Mouse (Mus musculus) limb, embryonic 14.5 days (tissue): ENCODE data around the gene Tead4. TPM values are rescaled to one million over a fixed set of nuclear protein-coding genes. Genes with fewer than 3 reads are reported as not detected.

Source experiments
- ATAC-seq: fragments of 200-750 bp; cut with Nextera tagmentation; 2 replicates; pipeline ENCODE4 v1.8.0; 2017; ENCODE audit warnings: low read depth, moderate number of reproducible peaks, moderate TSS enrichment; ENCODE audit not compliant: low FRiP score
- DNase-seq: peaks from one replicate; pipeline ENCODE4 v3.0.0-alpha.2; 2015; ENCODE audit warnings: low spot score
- H3K27ac ChIP-seq: fragments of 300-500 bp; sonication (generic); replicated peaks from 2 replicates; pipeline ENCODE4 v1.5.1; 2014; ENCODE audit warnings: low read depth, mild to moderate bottlenecking, low read length, moderate library complexity, mixed read lengths
- H3K27me3 ChIP-seq: fragments of 300-500 bp; sonication (generic); 2 replicates; pipeline ENCODE4 v1.6.1; 2014; ENCODE audit warnings: low read length, mixed read lengths; ENCODE audit not compliant: control insufficient read depth, insufficient read depth
- H3K36me3 ChIP-seq: fragments of 300-500 bp; sonication (generic); 2 replicates; pipeline ENCODE4 v1.6.1; 2014; ENCODE audit warnings: mild to moderate bottlenecking, low read length, moderate library complexity, mixed read lengths; ENCODE audit not compliant: control insufficient read depth, insufficient read depth
- H3K4me1 ChIP-seq: fragments of 300-500 bp; sonication (generic); 2 replicates; pipeline ENCODE4 v1.6.1; 2014; ENCODE audit warnings: antibody characterized with exemption, low read length, mixed read lengths; ENCODE audit not compliant: control insufficient read depth, insufficient read depth
- H3K4me2 ChIP-seq: fragments of 300-500 bp; sonication (generic); replicated peaks from 2 replicates; pipeline ENCODE4 v1.6.1; 2014; ENCODE audit warnings: low read depth, mild to moderate bottlenecking, low read length, moderate library complexity; ENCODE audit not compliant: severe bottlenecking
- H3K4me3 ChIP-seq: fragments of 300-500 bp; sonication (generic); replicated peaks from 2 replicates; pipeline ENCODE4 v1.5.1; 2014; ENCODE audit warnings: low read length
- H3K9ac ChIP-seq: fragments of 300-500 bp; sonication (generic); 2 replicates; pipeline ENCODE4 v1.6.1; 2014; ENCODE audit warnings: mild to moderate bottlenecking, low read depth, low read length, moderate library complexity; ENCODE audit not compliant: severe bottlenecking
- H3K9me3 ChIP-seq: fragments of 300-500 bp; sonication (generic); 2 replicates; pipeline ENCODE4 v1.6.1; 2016; ENCODE audit warnings: low read length; ENCODE audit not compliant: control insufficient read depth
- POLR2A ChIP-seq: fragments of 200-500 bp; IDR thresholded peaks from 2 replicates; pipeline ENCODE4 v1.8.0; 2012; ENCODE audit warnings: inconsistent platforms, mild to moderate bottlenecking, moderate library complexity, borderline replicate concordance; ENCODE audit not compliant: insufficient read depth, insufficient read length; ENCODE audit errors: extremely low read depth
- WGBS: fragments of 180-500 bp; shearing (Covaris S2); extraction: QIAGEN DNeasy Blood & Tissue Kit; methylation state at CpG from one replicate; pipeline ENCODE4 v1.1.7; 2014; 5-methylcytosine and 5-hydroxymethylcytosine counted together
- polyA plus RNA-seq, 2 experiments: library from polyadenylated mRNA; depleted of rRNA in 1 of 2; stranded (reverse) in 1 of 2; unstranded in 1 of 2; fragments of >200 nt; fragmentation: Nextera tagmentation in 1 of 2; extraction: Ambion mirVana in 1 of 2; gene quantifications; 2 replicates each; pipeline versions ENCODE4 v1.2.1 to v1.2.3; 2012 to 2014

The Tead4 gene
- polyA plus RNA-seq, 2 experiments: 4.6 to 5.8 TPM

- Histone ChIP-seq H3K9ac (no peak overlapping the region), H3K4me2 (no peak overlapping the region), H3K27me3 (no peaks in the 10 kb centered on the region), H3K9me3 (no peaks in the 10 kb centered on the region), H3K36me3 (no peaks in the 10 kb centered on the region), H3K4me3 (no peak overlapping the region), H3K4me1 (peaks cover 3% of the 10 kb centered on the region), H3K27ac (no peak overlapping the region)
- no peak for ATAC-seq
- WGBS: 61% methylated on average over 5 of the region's 5 CpGs
- no peak for TF ChIP-seq POLR2A
- peak; percentile 57 for DNase-seq
These were observed 9.3 kb downstream of the Tead4 start for GRCm38 (mm10) chr6:128291284-128291683.

GRCm38 (mm10) chr6:128288681-128289080 is 11.9 kb downstream of the Tead4 start:
- DNase-seq (no peak), ATAC-seq (no peak)
- WGBS: 79% methylated on average over 6 of the region's 6 CpGs
- no peaks in the 10 kb centered on the region for H3K36me3 ChIP-seq
- no peaks in the 10 kb centered on the region for H3K9me3 ChIP-seq
- no peak overlapping the region for H3K4me3 ChIP-seq
- no peak overlapping the region for H3K4me2 ChIP-seq
- no peak for TF ChIP-seq POLR2A
- no peak overlapping the region for H3K9ac ChIP-seq
- no peak overlapping the region for H3K27ac ChIP-seq
- no peaks in the 10 kb centered on the region for H3K27me3 ChIP-seq
- peaks cover 8% of the 10 kb centered on the region; the same call in 1 of the 2 replicates for H3K4me1 ChIP-seq

- peaks cover 8% of the 10 kb centered on the region for H3K4me1 ChIP-seq
- no peak overlapping the region for H3K27ac ChIP-seq
- H3K4me3 ChIP-seq: peak overlapping the region; percentile 26
- DNase-seq (peak; percentile 68), ATAC-seq (peak; percentile 74)
- no peak for TF ChIP-seq POLR2A
- 6% methylated on average over 16 of the region's 16 CpGs for WGBS
- peak overlapping the region; percentile 53 for H3K4me2 ChIP-seq
- no peaks in the 10 kb centered on the region for H3K9me3 ChIP-seq
- no peaks in the 10 kb centered on the region for H3K27me3 ChIP-seq
- H3K36me3 ChIP-seq: no peaks in the 10 kb centered on the region
- peak overlapping the region; percentile 13; the same call in 1 of the 2 replicates for H3K9ac ChIP-seq
These were observed 14.7 kb downstream of the Tead4 start for GRCm38 (mm10) chr6:128285792-128286430.

GRCm38 (mm10) chr6:128282126-128282525 is 18.5 kb downstream of the Tead4 start:
- Histone ChIP-seq H3K27me3 (no peaks in the 10 kb centered on the region), H3K4me1 (peaks cover 15% of the 10 kb centered on the region), H3K9ac (no peak overlapping the region), H3K9me3 (no peaks in the 10 kb centered on the region), H3K4me2 (no peak overlapping the region), H3K36me3 (no peaks in the 10 kb centered on the region), H3K27ac (no peak overlapping the region), H3K4me3 (no peak overlapping the region)
- no peak for TF ChIP-seq POLR2A
- ATAC-seq: no peak
- DNase-seq: no peak
- WGBS: 42% methylated on average over 3 of the region's 3 CpGs

- no peaks in the 10 kb centered on the region for H3K9me3 ChIP-seq
- 46% methylated on average over 14 of the region's 14 CpGs for WGBS
- H3K9ac ChIP-seq: no peak overlapping the region
- H3K4me2 ChIP-seq: no peak overlapping the region
- H3K4me1 ChIP-seq: peaks cover 10% of the 10 kb centered on the region
- H3K27ac ChIP-seq: no peak overlapping the region
- no peak for TF ChIP-seq POLR2A
- no peaks in the 10 kb centered on the region for H3K36me3 ChIP-seq
- no peak overlapping the region for H3K4me3 ChIP-seq
- DNase-seq (no peak), ATAC-seq (no peak)
- no peaks in the 10 kb centered on the region for H3K27me3 ChIP-seq
These were observed 20.0 kb downstream of the Tead4 start for GRCm38 (mm10) chr6:128280472-128281145.
